Mouse (Mus musculus) adrenal gland, adult 2 months (tissue): ENCODE results near the gene Cntnap5a. TPM values are rescaled to one million over a fixed set of nuclear protein-coding genes. Genes with fewer than 3 reads are reported as not detected.
"Not testable (repeated sequence)": the region's sequence is repeated elsewhere in the genome, so short reads cannot be mapped to it uniquely, and the experiment has no call there.

Experiments used
- DNase-seq: peaks from one replicate; pipeline ENCODE4 v3.0.0; 2021
- polyA plus RNA-seq: library from polyadenylated mRNA; depleted of rRNA; stranded (reverse); fragments of >200 nt; gene quantifications from 2 replicates; pipeline ENCODE4 v1.2.3, GENCODE M21; 2012
- total RNA-seq, 2 experiments: library from RNA; stranded (reverse); gene quantifications; 2 replicates each; pipeline ENCODE4 v1.2.3; 2021

The Cntnap5a gene
- total and polyA plus RNA-seq, 3 experiments, result 0.34 to 7.0 (median 5.0) TPM

DNA sequence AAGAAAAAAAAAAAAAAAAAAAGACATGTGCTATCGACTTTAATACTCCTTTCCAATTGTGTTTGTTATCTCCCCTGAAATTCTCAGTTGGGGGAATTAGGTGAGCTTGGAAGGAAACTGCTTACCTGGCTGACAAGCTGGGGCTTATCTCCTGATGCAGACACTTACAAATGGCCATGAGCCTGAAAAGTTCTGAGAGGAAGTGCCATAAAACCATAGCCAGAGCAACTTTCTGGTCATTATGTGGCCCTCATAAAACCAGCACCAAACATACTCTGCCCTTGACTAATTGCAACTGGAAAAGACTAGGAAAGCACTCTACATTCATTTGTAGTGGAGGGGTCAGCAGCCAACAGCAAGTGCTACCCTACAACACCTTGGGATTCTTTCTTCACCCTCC is 359.5 kb downstream of the Cntnap5a start:
- no peak for DNase-seq

- no peak for DNase-seq
Observed at GRCm38 (mm10) chr1:116107010-116107723, 422.6 kb downstream of the Cntnap5a start.

DNA sequence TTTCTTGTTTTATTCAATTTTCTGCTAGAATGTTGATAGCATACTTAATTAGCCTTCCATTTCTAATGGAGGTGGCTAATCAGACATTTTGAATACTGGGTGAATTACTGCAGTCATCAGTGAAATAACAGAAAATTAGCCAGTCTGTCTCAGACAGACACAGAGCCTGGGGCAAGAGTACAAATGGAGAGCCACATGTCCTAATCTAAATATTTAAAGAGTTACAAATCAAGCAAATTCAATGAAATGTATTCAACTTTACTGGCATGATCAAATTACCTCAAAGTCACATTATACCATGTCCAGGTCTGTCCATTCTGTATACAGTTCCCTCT is 423.1 kb downstream of the Cntnap5a start:
- DNase-seq, result no peak

- DNase-seq, result no peak
Observed at GRCm38 (mm10) chr1:116108381-116108780, 423.8 kb downstream of the Cntnap5a start.

- DNase-seq, result no peak
Observed at GRCm38 (mm10) chr1:116125767-116126166, 441.2 kb downstream of the Cntnap5a start.

- no peak for DNase-seq
Observed at GRCm38 (mm10) chr1:116127085-116127484, 442.5 kb downstream of the Cntnap5a start.

DNA sequence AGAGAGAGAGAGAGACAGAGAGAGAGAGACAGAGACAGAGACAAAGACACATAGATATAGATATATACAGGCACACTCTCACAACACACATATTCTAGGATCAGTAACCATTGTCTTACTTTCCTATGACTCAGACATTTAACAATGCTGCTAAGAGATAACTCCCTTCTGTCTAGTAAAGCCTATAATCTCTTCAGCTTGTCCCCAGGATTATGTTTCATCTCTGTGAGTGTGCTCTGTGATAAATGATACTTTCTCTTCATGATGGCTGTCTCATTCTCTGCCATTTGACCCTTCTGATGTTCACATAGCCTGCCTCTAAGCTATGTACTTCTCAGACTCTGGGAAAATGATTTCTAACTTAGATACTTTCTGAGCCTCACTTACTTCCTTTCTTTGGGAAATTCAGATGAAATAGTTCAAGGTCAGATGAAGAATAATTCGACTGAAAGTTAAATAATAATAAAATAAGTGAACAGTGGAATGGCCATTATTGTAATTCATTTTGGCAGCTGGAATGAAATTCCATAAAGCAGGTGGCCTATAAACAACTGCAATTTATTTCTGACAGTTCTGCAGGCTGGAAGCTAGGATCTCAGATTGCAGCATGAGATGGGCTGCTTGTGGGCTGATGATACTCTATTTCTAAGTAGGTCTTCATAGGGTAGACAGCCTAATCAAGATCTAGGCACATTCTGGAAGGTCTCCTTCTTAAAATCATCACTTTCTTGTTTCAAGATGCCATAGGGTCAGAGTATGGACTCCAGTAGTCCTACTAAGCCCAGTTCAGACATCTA is 444.1 kb downstream of the Cntnap5a start:
- DNase-seq, result no peak

GRCm38 (mm10) chr1:116132471-116132870 is 447.9 kb downstream of the Cntnap5a start:
- no peak for DNase-seq

DNA sequence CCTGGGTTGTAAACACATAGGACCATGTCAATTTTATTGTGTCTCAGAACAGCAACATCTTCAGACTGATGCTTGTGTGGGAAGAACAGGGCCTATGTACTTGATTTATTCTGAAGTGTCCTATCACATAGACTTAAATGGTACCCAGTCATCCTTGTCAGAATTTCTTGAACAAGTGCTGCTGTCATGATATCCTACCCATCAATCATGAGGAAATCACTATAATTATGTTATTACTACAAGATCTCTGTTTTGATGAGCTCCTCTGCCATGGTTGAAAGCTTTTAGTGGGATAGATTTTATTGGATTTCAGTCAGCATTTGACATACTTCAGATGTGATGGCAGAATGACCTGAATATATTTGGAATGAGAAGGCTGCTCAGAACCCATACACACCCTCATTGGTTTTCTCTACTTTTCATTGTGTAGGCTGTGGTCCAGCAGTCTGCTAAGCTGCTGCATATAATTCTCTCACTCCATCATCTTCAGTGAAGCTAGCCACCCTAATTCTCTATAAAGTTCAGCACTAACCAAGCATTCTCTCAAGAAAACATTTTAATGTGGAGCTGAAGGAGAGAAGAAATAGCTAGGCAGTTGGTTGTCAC is 465.3 kb downstream of the Cntnap5a start:
- no peak for DNase-seq

DNA sequence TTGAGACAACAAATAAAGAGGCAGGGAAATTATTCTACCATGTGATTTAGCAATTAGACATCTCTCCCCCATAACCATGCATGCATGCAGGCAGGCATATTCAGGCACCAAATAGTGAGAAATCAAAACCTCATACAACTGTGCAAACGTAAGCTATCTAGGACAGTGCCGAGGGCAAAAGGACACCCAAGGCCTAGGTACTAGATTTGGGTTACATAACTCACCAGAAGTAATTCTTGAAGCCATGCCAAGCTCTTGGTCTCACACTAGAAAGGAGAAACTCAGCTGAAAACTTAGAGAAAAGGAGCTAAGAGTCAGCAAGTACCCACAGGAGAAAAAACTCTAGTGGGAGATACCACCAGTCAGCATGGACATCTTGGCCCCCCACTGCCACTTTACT is 499.9 kb downstream of the Cntnap5a start:
- no peak for DNase-seq

DNA sequence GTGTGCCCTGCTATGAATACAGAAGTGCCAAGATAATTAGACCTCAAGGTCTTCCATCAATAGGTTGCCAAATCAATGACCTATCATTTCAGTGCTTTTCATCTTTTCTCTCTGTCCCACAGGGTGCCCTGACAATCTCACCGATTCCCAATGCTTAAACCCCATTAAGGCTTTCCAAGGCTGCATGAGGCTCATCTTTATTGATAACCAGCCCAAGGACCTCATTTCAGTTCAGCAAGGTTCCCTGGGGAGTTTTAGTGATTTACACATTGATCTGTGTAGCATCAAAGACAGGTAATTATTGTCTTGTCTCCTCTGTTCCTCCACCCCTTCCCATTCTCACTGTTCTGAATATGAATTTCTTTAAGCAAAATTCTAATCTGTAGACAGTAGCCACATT is 503.6 kb downstream of the Cntnap5a start:
- not testable (repeated sequence) for DNase-seq

DNA sequence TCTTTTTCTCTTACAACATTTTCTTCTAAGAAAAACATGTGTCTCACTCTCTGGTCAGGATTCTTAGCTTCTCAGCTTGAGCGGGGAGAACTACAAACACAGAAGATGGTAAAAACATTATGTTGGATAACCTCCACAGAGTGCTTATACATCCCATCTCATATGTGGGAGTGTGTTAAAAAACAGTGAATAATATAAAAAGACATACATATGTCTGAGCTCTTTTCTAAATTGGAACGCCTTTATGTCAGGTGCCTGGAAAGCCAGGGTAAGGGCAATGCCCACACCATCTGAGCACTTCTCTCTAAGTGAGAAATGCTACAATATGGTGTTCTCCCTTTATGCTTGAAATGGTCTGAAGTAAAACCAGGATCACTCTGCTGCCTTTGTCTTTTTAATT is 507.7 kb downstream of the Cntnap5a start:
- no peak for DNase-seq

GRCm38 (mm10) chr1:116216883-116217282 is 532.3 kb downstream of the Cntnap5a start:
- no peak for DNase-seq

DNA sequence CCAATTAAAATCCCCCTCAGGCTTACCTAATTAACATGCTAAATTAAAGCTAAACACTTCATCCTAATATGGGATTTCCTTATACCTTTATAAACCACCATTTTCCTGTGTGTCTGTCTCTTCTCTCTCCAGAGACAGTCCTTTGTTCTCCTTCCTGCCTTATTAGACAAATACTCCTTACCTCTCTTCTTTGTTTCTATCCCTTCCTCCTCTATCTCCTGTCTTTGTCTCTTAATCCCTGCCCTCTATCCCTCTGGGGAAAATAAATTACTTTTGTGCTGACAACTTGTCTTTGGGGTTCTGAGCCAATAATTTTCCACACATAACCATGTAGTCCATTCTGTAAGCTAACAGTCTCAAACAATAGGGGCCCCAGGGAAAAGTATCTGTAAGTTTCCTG is 556.0 kb downstream of the Cntnap5a start:
- no peak for DNase-seq

- DNase-seq, result no peak
Observed at GRCm38 (mm10) chr1:116243856-116244255, 559.3 kb downstream of the Cntnap5a start.

DNA sequence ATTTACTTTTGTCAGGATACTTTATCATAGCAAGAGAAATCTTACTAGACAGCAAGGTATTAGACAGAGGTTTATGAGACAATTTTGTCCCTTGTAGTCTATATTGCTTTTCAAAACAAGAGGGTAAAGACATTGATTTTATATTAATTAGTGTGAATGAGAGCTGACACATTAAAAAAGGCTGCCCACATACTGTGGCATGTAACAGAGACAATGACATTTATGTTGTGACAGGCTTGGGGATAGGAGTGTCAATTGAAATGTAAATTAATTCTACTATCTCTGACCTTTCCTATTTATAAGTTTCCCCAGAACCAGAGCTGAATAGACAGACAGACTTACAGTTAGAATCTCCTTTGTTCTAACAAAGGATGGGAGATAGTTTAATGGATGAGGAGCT is 596.6 kb downstream of the Cntnap5a start:
- DNase-seq, result no peak

DNA sequence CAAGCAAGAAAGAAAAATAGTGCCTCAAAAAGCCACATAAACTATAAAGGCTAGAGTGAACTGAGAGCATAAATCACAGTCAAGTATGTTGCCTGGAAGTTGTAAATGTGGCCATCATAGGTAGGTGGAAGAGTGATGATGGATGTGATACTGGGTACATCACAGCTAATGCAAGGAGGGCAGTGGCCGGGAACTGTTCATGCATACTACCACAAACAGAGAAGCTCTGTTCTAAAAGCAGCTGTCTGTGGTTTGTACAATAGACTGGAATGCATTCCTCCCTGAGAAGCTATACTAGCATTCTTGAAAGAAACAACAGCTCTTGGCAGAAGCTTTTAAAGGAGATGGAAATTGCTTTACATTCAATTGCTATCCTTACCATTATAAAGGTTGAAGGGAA is 599.4 kb downstream of the Cntnap5a start:
- DNase-seq, result no peak

DNA sequence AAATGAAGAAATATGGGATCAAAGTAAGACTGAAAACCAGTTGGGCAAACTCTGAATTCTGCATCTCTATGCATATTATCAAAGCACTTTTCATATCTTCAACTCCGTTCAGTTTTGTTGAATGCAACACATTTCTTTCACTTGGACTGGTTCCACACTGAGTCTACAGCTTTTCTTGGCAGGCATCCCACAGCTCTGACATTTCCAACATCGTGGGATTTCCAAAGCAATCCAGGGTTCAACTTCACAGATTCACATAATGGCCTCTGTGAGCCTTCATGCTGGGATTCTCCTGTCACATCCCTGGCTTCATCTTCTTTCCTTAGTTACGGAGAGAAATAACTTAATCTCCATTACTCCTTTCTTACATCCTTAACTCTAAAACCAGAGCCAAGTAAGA is 622.0 kb downstream of the Cntnap5a start:
- DNase-seq, result no peak

GRCm38 (mm10) chr1:116311512-116311911 is 627.0 kb downstream of the Cntnap5a start:
- DNase-seq, result no peak

DNA sequence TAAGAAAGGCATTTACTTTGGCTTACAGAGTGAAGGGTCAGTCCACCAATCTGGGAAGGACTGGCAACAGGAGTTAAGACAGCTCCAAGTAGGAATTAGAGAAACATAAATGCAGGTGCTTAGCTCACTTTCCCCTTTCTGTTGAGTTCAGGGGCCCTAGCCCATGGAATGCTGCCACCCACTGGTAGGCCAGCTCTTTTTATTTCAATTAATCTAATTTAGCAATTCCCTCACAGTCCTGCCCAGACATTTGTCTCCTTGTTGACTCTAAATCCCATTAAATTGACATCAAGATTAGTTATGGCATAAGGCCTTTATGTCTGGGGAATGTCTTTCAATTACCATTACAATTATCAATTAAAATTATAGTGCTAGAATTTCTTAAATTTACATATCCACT is 628.7 kb downstream of the Cntnap5a start:
- no peak for DNase-seq

DNA sequence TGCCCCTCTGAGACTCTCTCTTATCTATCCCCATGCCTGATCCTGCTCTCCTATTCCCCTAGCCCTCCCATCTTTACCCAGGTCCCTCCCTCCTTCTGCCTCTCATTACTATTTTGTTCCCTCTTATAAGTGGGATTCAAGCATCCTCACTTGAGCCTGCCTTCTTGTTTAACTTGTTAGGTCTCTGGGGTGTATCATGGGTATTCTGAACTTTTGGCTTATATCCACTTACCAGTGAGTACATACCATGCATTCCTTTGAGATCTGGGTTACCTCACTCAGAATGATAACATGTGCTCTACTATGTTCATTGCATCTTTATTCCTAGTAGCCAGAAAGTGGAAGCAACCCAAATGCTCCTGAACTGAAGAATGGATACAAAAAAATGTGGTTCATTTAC is 639.9 kb downstream of the Cntnap5a start:
- no peak for DNase-seq

- no peak for DNase-seq
Observed at GRCm38 (mm10) chr1:116353669-116354068, 669.1 kb downstream of the Cntnap5a start.

- DNase-seq, result no peak
Observed at GRCm38 (mm10) chr1:116365606-116366005, 681.0 kb downstream of the Cntnap5a start.
